Mouse (Mus musculus) liver, embryonic 14.5 days (tissue): ENCODE measurements around the gene 1600012H06Rik.

Experiments used
- CTCF ChIP-seq: IDR thresholded peaks from 2 replicates; pipeline ENCODE4 v1.5.1; 2016; ENCODE audit warnings: antibody characterized with exemption, low read depth, control low read depth
- EP300 ChIP-seq: IDR thresholded peaks from 2 replicates; pipeline ENCODE4 v1.6.1; 2016; ENCODE audit warnings: antibody characterized with exemption, low read depth

DNA sequence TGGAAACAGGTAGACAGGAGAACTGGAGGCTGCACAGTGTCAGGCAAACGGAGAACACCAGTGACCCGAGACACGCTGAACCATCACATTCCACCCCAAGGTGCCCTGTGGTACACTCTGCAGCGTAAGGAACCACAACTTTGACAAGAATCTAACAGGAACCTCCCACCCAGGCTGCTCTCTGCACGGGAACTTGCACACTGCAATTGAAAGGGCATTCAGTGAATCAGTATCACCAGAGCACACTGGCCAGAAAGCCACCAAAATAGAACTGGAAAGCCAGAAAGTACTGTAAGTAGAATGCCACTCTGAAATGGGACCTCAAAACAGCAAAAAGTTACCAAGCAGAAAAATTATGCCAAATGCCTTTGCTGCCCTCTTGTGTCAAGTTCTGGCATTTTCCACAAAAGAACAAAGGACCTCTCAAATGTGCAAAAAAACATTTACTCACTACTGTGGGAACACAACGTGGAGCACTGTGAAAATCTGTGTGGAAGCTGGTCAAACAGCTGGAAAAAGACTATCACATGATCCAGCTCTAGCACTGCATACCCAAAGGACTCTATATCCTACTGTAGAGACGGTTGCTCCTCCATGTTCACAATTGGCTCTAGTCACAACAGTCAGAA, 38.2 kb upstream of the 1600012H06Rik start:
- TF ChIP-seq CTCF = peak; percentile 76
- no peak for TF ChIP-seq EP300
